Mouse (Mus musculus) right cerebral cortex, postnatal 14 days (tissue): Measurements from ENCODE around the gene Gm21987.
A peak's percentile ranks its signal among the peaks of the same experiment; 100 is the strongest.

Source experiments
- DNase-seq: peaks from one replicate; pipeline ENCODE4 v3.0.0; 2022

The Gm21987 gene

DNA sequence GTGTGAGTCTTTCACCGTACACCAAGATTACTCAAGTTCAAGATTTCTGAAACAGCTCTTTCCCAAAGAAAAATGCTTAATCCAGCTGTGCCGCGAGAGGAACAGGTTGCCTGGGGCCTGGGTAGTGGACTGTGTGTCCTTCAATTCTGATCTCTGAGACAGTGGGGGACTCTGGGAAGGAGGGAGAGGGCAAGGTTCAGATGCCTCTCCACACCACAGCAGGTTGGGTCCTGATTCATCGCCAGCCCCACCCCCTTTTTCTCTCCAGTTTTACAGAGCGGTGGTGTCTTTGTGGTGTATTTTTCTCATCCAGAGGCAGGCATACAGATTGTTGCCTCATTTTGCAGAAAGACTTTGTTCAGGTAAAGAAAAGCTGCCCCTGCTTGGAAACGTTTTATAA, 51.4 kb downstream of the Gm21987 start:
- DNase-seq, result no peak

- DNase-seq, result no peak
These were observed 52.2 kb downstream of the Gm21987 start for GRCm38 (mm10) chr16:38399076-38399475.

- DNase-seq, result peak; percentile 44
These were observed 52.8 kb downstream of the Gm21987 start for GRCm38 (mm10) chr16:38399531-38400231.

DNA sequence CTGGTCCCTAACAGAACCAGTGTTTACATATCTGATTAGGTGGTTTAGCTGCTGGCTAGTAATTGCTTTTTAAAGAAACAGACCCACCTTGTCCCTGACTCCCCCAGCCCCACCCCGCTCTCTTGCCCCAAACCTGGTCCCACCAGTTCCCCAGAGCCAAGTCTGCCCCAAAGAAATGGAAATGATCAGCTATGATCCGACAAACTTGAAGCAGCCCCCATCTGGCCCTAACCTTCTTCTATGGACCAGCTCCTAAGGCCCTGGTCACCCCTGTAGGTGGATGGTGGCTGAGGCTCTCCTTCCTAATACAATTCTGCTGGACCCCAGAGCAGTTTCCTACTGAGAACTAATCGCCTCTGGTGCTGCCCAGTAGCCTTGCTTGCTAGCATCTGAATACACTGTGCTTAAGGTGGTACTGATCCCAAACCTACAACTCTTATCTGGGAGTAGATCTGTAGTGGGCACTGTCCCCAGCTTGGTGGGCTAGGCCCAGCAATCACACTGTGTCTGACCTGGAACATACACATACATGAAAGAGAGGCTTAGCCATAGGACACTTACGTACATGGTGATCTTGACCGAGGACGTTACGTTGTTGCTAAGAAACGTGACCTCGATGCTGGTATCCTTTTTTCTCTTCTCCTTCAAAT, 53.6 kb downstream of the Gm21987 start:
- no peak for DNase-seq

DNA sequence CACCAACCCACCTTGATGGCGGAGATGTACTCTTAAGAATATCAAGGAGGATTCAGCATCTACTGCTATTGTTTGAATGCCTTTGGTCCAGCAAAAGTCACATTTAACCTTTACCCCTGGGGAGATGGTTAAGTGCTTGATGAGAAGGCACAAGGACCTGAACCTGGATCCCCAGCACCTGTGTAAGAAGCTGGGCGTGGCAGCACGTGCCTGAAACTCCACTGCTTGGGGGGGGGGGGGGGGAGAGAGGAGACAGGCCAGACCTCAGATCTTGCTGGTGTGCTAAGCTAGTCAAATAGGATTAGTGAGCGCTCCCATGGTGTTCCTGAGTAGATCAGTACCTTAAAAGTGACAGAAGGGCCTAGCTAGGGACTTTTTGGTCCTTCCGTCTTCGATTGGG, 54.6 kb downstream of the Gm21987 start:
- no peak for DNase-seq

DNA sequence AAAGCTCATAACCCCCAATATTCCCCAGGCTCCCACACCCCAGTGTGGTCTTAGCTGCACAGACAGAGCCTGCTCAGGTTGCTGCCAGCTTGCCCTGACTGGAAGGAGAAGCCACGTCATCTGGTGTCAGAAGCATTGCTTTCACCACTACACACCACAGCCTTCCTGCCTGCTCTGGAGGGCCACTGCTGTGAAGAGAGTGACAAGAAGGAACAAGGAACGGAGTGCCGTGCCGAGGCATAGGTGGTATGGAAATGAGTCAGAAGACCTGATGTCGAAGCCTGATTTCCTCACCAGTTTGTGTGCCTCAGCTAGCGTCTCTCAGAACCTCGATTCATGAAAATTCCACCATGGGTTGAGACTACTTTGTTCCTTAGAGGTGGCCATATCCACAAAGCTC, 56.8 kb downstream of the Gm21987 start:
- no peak for DNase-seq

- no peak for DNase-seq
These were observed 59.5 kb downstream of the Gm21987 start for GRCm38 (mm10) chr16:38406293-38406692.

DNA sequence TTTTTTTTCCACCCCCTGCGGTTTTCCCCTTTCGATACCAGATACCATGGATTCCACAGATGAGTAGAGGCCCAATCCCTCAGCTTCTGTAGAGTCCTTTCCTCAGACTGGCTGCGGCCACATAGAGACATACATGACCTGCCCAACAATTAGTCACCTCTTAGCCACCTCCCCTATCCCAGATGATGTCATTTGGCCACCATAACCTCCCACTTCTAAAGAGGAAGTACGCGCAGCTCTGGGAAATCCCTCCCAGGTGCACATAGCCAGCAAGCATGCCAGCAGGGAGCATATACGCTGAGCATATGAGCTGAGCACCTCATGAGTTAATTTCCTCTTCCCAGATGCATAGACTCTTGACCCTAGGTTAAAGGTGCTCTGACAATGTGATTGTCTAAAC, 59.9 kb downstream of the Gm21987 start:
- no peak for DNase-seq

DNA sequence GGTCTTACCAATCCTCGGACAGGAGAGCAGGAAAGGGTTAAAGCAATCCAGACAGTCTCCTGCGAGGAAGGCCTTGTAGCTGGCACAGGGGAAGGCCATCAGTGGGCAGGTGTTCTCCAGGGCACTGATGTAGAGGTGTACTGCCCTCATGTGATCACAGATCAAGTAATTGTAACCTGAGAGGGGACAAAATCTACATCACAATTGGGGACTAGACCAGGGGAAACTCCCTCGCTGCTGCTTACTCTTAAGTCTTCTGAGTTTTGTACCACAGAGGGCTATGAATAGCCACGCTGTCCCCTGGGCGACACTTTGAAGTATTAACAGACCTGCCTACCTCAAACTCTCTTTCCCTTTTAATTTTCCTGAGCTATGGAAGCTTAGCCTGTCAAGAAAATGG, 60.7 kb downstream of the Gm21987 start:
- no peak for DNase-seq

- DNase-seq, result no peak
These were observed 61.6 kb downstream of the Gm21987 start for GRCm38 (mm10) chr16:38408416-38408815.
